8 mouse cellular contexts compared by ENCODE assay signal in genomic region chr11:105332468-105332867, GRCm38 (mm10). TPM values are rescaled to one million over a fixed set of nuclear protein-coding genes. Genes with fewer than 3 reads are reported as not detected.
A peak's percentile ranks its signal among the peaks of the same experiment; 100 is the strongest.
DNase-seq lines count a peak whose midpoint lies in the region; ATAC-seq and TF ChIP-seq lines count a peak whose summit lies in the region.

No protein-coding gene starts in this region.

- no peak for ATAC-seq in heart, embryonic 11.5 days (replicated peaks; ENCODE audit: insufficient number of reproducible peaks, low FRiP score, low TSS enrichment)
- ATAC-seq in forebrain, postnatal 0 days: peak; percentile 14; the same call in 1 of the 2 replicates

- TF ChIP-seq EP300 in heart, adult 2 months (IDR thresholded peaks at IDR 0.05; ENCODE audit: insufficient read depth, low read depth, low read length): no peak

- no peaks in the 10 kb centered on the region for H3K4me1 ChIP-seq in heart, adult 2 months (ENCODE audit: control insufficient read depth, insufficient read depth, low read length)
- peaks cover 22% of the 10 kb centered on the region for H3K4me1 ChIP-seq in heart, embryonic 11.5 days (ENCODE audit: control insufficient read depth, insufficient read depth, low read length)
- H3K4me1 ChIP-seq in forebrain, postnatal 0 days (ENCODE audit: insufficient read depth): no peaks in the 10 kb centered on the region
- H3K4me1 ChIP-seq in midbrain, embryonic 10.5 days: peaks cover 6% of the 10 kb centered on the region; the same call in 1 of the 2 replicates

- no peak overlapping the region for H3K9ac ChIP-seq in heart, adult 2 months (ENCODE audit: low read depth, low read length)
- no peak overlapping the region for H3K9ac ChIP-seq in heart, embryonic 11.5 days (ENCODE audit: low read depth, low read length)
- no peak overlapping the region for H3K9ac ChIP-seq in forebrain, postnatal 0 days

- H3K9me3 ChIP-seq in heart, embryonic 11.5 days (replicated peaks; ENCODE audit: control insufficient read depth, low read length): no peaks in the 10 kb centered on the region
- H3K9me3 ChIP-seq in forebrain, postnatal 0 days (ENCODE audit: low read length): no peaks in the 10 kb centered on the region
- no peaks in the 10 kb centered on the region for H3K9me3 ChIP-seq in midbrain, embryonic 10.5 days (replicated peaks)

- intact Hi-C loops in heart, adult 2 months (cut with DNase I): loop anchor here (5.0 kb wide), 1 partner anchor 60 kb away; no protein-coding TSS in a partner anchor

- no peak overlapping the region for H3K4me2 ChIP-seq in heart, embryonic 11.5 days
- no peak overlapping the region for H3K4me2 ChIP-seq in forebrain, postnatal 0 days (ENCODE audit: low read depth)

- H3K79me2 ChIP-seq in heart, adult 2 months (replicated peaks; ENCODE audit: control insufficient read depth, insufficient read depth, low read length): no peaks in the 10 kb centered on the region

- TF ChIP-seq POLR2A in heart, adult 2 months (IDR thresholded peaks at IDR 0.05; ENCODE audit: insufficient read depth, low read depth, low read length): no peak

- no peak overlapping the region for H3K27ac ChIP-seq in heart, adult 2 months
- no peak overlapping the region for H3K27ac ChIP-seq in heart, embryonic 11.5 days (ENCODE audit: low read depth, low read length)
- H3K27ac ChIP-seq in forebrain, postnatal 0 days (ENCODE audit: low read depth, low read length): no peak overlapping the region
- no peak overlapping the region for H3K27ac ChIP-seq in midbrain, embryonic 10.5 days (replicated peaks)

- WGBS in heart, adult 2 months: 70% methylated on average over 8 of the region's 8 CpGs
- 73% methylated on average over 8 of the region's 8 CpGs for WGBS in heart, embryonic 11.5 days (ENCODE audit: insufficient replicate concordance)
- WGBS in forebrain, postnatal 0 days: 61% methylated on average over 8 of the region's 8 CpGs
- 73% methylated on average over 8 of the region's 8 CpGs for WGBS in midbrain, embryonic 10.5 days

- H3K27me3 ChIP-seq in heart, adult 2 months (ENCODE audit: control insufficient read depth, insufficient read depth, low read length): no peaks in the 10 kb centered on the region
- H3K27me3 ChIP-seq in heart, embryonic 11.5 days (ENCODE audit: control insufficient read depth, insufficient read depth, low read length): no peaks in the 10 kb centered on the region
- no peaks in the 10 kb centered on the region for H3K27me3 ChIP-seq in forebrain, postnatal 0 days (ENCODE audit: insufficient read depth, low read length)
- H3K27me3 ChIP-seq in midbrain, embryonic 10.5 days (ENCODE audit: low read depth, poor library complexity, severe bottlenecking): no peaks in the 10 kb centered on the region

- no peaks in the 10 kb centered on the region for H3K36me3 ChIP-seq in heart, adult 2 months (ENCODE audit: control insufficient read depth, insufficient read depth, low read length)
- H3K36me3 ChIP-seq in heart, embryonic 11.5 days (ENCODE audit: control insufficient read depth, insufficient read depth, low read length): no peaks in the 10 kb centered on the region
- H3K36me3 ChIP-seq in forebrain, postnatal 0 days (ENCODE audit: insufficient read depth): no peaks in the 10 kb centered on the region
- peaks cover 35% of the 10 kb centered on the region for H3K36me3 ChIP-seq in midbrain, embryonic 10.5 days

- DNase-seq in heart, adult 2 months: peak in 1 of 2 experiments; percentile 59
- DNase-seq in B cell, adult 2 months: peak; percentile 26
- peak; percentile 7 for DNase-seq in c-Kit-positive CD71-positive TER-119-negative erythroid progenitor cells, embryonic 14.5 days (ENCODE audit: low read depth)
- DNase-seq in forebrain, postnatal 0 days: peak; percentile 74
- peak; percentile 42 to 60 for DNase-seq in layer of hippocampus, postnatal 14 days (ENCODE audit: low spot score in 2 of 2)
- DNase-seq in midbrain, embryonic 10.5 days (ENCODE audit: low spot score): peak; percentile 59
- peak; percentile 25 for DNase-seq in thymus, postnatal 0 days (ENCODE audit: low spot score)

- TF ChIP-seq CTCF in heart, adult 2 months (IDR thresholded peaks at IDR 0.05): peak; percentile 61
- TF ChIP-seq CTCF in forebrain, postnatal 0 days (IDR thresholded peaks at IDR 0.05; ENCODE audit: low read depth): peak; percentile 77

- no peak overlapping the region for H3K4me3 ChIP-seq in heart, adult 2 months
- no peak overlapping the region for H3K4me3 ChIP-seq in heart, embryonic 11.5 days (ENCODE audit: low read depth, low read length)
- no peak overlapping the region for H3K4me3 ChIP-seq in forebrain, postnatal 0 days (ENCODE audit: low read depth, low read length)
- no peak overlapping the region for H3K4me3 ChIP-seq in midbrain, embryonic 10.5 days

RNA-seq across cellular contexts. Expression of gene Mrc2, which starts 40.0 kb away (rescaled TPM):
- 10 to 100 TPM; 13.9 to 17.5 TPM for total RNA-seq in heart, adult 2 months (2021)
- polyA plus RNA-seq in heart, adult 2 months (2012; rRNA removed): 11.2 and 14.5 TPM in 2 replicates
- 5.1 and 6.7 TPM in 2 replicates for polyA plus RNA-seq in heart, embryonic 11.5 days (2014; fragmentation: Nextera tagmentation; extraction: Ambion mirVana)
- 8.2 and 13.2 TPM in 2 replicates for total RNA-seq in forebrain, postnatal 0 days (2014; rRNA removed)
- polyA plus RNA-seq in forebrain, postnatal 0 days (2015; fragmentation: Nextera tagmentation; extraction: Ambion mirVana): 2.3 and 2.4 TPM in 2 replicates
- total RNA-seq in layer of hippocampus, postnatal 14 days (2021): 1 to 10 TPM; 5.1 to 7.6 TPM
- polyA plus RNA-seq in midbrain, embryonic 10.5 days (2016; fragmentation: Nextera tagmentation; extraction: Ambion mirVana): 16.5 and 16.9 TPM in 2 replicates
- 0.74 and 0.84 TPM in 2 replicates for polyA plus RNA-seq in thymus, postnatal 0 days (2015; fragmentation: Nextera tagmentation; extraction: Ambion mirVana)
